Mouse (Mus musculus): ENCODE measurements around the gene Ccdc42. TPM values are rescaled to one million over a fixed set of nuclear protein-coding genes. Genes with fewer than 3 reads are reported as not detected.

The Ccdc42 gene
- total RNA-seq, 2 experiments from 2014 or later: not detected

DNA sequence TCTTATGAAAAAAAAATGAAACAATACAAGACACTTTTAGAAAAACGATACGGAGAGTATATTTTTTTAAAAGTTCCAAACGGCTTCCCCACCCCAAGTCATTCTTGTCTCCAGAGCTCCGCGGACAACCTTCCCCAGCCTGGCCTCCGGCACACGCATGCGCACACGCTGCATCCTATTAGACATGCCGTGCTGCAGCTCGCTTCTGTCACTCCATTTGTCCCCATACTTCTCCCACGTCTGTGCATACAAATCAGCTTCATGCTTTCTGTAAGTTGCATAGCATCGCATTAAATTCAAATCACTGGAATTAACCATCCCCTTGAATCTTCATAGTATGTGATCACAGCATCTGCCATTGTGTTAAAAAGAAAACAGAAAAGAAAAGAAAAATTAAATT, 3.6 kb upstream of the Ccdc42 start:
- DNase-seq: no peak
- intact Hi-C loops (cut with DNase I): no loop called here

DNA sequence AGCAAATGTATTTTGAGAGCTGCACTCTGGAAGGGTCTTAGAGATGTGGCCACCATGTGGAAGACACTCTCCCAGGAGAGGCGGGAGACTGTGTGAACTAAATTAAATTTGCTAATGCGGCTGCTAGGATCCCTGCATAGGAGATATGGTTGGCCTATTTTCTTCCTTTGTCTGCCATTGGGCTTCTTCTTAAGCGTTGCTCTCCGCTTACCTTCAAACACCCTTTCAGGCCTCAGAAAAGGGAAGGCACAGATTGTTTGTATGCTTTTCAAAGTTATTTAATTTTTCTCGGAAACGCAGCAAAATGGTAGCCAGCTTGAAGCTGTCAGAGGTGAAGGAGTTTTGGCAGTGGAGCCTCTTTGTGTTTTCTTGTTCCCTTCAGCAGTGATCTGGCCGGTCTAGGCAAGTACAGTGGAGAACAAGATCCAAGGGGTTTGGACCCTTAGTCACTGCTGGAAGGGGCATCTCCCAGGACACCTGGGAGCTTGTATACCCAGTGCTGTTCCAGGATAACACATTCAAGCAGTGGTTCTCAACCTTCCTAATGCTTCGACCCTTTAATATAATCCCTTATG, 2.8 kb upstream of the Ccdc42 start:
- intact Hi-C loops (cut with DNase I): no loop called here
- peak in 1 of 2 experiments; percentile 31 for DNase-seq

- intact Hi-C loops (cut with DNase I): loop anchor here (2.0 to 5.0 kb wide), 2 partner anchors 136 to 221 kb away; no protein-coding TSS in a partner anchor
- peak in 1 of 2 experiments; percentile 20 for DNase-seq
Observed at GRCm38 (mm10) chr11:68585890-68586289, 931 bp upstream of the Ccdc42 start.

GRCm38 (mm10) chr11:68589055-68589809, 2.4 kb downstream of the Ccdc42 start:
- peak; percentile 81 to 89 for DNase-seq
- intact Hi-C loops (cut with DNase I): loop anchor here (5.0 kb wide), 1 partner anchor 133 kb away; no protein-coding TSS in a partner anchor

- no peak for DNase-seq
- intact Hi-C loops (cut with DNase I): no loop called here
Observed at GRCm38 (mm10) chr11:68591708-68592107, 4.9 kb downstream of the Ccdc42 start.

DNA sequence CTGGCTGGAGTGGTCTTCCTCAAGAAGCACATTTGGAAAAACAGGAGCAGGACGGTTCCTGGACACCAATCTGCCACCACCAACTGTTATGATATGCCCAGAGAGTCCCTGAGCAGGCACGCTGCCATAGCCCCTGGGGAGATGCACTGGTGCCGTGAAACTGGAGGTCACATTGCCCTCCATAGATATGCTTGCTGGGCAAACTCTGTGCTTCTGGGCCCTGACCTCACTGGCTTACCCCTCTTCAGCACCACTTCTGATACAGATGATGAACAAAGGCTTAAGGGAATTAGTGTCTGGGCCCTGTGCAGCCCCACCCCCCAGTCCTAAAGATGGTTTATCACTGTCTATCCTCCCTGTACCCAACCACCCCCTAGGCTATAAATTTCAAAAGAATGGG, 6.4 kb downstream of the Ccdc42 start:
- intact Hi-C loops (cut with DNase I): no loop called here
- DNase-seq: no peak

DNA sequence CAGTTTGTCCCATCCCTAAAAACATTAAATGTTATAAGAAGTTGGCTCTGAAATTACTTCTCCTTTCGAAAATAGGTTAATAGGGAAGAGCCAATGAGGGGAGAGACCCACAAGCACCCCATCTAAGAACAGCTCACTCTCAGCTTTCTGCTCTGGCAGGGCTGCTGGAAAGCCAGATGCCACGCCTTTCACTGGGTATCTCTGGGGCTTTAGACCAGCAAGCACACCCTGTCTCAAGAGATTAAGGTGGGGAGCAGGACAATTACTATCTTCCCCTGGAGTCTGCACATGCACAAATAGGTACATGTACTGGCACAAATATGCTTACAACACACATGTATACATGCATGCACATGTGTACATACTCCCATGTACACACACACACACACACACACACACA, 11.1 kb downstream of the Ccdc42 start:
- intact Hi-C loops (cut with DNase I): no loop called here

GRCm38 (mm10) chr11:68600551-68601021, 13.8 kb downstream of the Ccdc42 start:
- intact Hi-C loops (cut with DNase I): no loop called here
- no peak for DNase-seq

More for the DNA sequence above, 11.1 kb downstream of the Ccdc42 start:
- DNase-seq: no peak

DNA sequence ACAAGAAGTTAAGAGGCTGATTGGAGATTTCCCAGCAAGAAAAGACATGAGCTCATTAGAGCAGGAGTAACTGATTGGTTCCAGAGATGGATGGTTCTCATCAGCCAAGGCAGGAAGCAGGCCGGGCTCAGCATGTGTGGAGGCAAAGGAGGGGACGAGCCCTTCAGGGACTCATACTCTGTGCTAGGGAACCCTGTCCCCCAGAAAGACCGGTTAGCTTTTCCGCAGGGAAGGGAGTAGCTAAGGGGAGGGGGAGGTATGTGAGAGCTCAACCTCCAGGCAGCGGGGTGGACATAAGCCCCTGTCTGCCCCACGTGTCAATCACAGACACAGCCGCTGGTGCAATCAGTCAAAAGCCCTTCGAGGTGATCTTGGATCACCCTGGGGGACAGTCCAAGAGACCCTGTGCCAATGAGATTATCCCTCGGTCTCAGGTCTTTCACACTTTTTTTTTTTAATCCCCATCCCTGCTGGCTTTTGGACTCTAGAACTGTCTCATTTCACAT, 14.7 kb downstream of the Ccdc42 start:
- intact Hi-C loops (cut with DNase I): no loop called here
- peak in 1 of 2 experiments; percentile 23 for DNase-seq

GRCm38 (mm10) chr11:68602200-68602931, 15.5 kb downstream of the Ccdc42 start:
- DNase-seq: no peak
- intact Hi-C loops (cut with DNase I): no loop called here

DNA sequence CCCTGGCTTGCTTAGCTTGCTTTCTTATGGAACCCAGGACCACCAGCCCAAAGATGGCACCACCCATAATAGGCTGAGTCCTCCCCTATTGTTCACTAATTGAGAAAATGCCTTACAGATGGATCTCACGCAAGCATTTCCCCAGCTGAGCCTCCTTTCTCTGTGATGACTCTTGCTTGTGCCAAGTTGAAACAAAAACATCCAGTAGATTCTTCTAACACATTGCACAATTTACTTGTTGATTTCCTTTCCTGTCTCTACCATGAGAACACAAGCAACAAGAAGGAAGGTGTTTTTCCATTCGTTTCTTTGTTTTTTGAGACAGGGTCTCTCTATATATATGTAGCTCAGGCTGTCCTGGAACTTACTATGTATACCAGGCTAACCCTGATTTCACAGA, 20.2 kb downstream of the Ccdc42 start:
- intact Hi-C loops (cut with DNase I): no loop called here
- no peak for DNase-seq

DNA sequence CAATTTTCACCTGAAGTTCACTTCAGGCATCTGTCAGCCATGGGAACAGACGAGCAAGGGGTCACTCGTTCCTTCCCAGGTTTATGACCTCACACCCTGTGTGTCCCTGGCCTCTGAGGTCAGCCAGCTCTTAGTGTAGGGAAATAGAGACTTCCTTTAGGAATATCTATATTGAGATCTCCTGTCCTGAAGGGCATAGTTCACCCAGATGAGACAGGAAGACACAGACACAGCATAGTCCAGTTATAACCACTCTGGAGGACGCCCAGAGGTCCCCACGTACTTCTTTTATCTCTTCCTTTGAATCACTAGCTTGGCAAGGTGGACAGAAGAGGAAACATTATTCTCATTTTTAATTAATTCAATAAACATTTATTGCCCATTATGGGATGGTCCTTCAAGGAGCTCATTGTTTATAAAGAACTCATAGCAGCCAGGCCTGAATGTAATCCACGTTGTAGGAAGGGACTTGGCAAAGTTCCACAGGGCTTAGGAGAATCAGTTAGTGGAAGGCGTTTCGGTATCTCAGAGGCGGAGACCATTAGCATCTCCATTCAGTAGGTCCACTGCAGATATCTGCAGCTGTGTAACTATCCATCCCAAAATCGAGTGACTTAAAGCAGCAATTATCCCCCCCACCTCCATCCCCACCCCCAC, 23.2 kb downstream of the Ccdc42 start:
- DNase-seq: no peak
- intact Hi-C loops (cut with DNase I): loop anchor here (5.0 kb wide), 1 partner anchor 112 kb away; no protein-coding TSS in a partner anchor

DNA sequence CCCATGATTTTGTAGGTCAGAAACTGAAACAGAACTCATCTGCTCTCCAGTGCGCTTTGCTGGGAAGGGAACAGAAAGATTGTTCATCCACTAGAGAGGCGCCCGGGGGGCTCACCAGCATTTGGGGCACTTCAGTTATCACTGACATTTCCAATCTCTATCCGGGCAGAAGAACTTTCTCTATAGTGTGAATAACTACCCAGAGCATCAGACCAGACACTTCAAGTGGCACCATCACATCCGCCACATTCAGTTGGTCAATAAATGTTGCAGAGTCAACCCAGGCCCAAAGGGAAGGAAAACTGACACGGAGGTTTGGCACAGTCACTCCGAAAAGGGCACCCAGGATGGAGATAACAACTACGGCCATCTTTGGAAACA, 23.7 kb downstream of the Ccdc42 start:
- intact Hi-C loops (cut with DNase I): loop anchor here (5.0 kb wide), 1 partner anchor 112 kb away; no protein-coding TSS in a partner anchor
- no peak for DNase-seq

DNA sequence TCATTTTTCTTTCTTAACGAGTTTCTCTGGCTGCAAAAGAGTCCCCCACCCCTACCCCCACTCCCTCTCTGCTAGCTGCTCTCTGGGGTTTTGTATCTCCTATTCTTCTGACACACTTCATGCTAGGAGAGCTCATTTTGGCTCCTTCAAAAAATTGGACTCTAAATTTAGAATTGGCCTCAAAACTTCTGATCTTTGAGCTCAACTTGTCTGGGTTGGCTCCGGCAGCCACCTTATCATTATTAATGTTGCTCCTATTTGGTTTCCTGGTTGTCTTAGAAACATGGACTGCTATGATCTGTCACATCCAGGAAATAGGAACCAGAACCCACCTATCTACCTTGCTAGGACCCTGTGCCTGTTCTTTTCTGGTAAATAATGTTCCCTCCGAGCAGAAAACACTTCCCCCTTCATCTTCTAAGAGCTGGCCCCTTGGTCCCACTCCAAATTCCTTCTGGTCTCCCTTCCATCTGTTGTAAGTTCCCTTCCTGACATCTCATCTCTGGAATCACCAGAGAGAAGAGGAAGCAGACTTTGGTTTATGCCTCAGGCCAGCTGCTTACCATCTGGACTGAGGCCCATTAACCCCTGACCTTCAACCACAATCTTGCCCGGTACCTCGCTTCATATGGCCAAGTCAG, 26.4 kb downstream of the Ccdc42 start:
- intact Hi-C loops (cut with DNase I): loop anchor here (5.0 kb wide), 1 partner anchor 109 kb away; no protein-coding TSS in a partner anchor
- peak in 1 of 2 experiments; percentile 16 for DNase-seq

DNA sequence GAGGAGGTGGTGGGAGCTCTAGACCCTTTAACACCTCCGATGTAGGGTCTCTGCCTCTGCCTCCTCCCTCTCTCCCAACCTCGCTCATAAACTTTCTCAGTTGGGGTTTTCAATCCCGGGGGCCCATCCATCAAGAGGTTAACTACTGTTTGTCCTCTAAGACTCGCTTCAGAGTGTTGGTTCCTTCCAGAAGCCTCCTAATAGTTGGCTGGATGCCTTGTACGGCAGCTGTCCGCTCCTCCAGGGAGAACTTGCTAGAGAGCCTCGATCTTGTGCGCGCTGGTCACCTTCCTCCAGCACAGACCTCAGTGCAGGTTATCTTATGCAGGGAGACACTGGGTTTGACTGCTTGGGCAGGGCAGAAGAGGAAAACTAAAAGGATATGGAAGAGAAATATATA, 35.9 kb downstream of the Ccdc42 start:
- intact Hi-C loops (cut with DNase I): no loop called here
- DNase-seq: peak; percentile 15 to 38

DNA sequence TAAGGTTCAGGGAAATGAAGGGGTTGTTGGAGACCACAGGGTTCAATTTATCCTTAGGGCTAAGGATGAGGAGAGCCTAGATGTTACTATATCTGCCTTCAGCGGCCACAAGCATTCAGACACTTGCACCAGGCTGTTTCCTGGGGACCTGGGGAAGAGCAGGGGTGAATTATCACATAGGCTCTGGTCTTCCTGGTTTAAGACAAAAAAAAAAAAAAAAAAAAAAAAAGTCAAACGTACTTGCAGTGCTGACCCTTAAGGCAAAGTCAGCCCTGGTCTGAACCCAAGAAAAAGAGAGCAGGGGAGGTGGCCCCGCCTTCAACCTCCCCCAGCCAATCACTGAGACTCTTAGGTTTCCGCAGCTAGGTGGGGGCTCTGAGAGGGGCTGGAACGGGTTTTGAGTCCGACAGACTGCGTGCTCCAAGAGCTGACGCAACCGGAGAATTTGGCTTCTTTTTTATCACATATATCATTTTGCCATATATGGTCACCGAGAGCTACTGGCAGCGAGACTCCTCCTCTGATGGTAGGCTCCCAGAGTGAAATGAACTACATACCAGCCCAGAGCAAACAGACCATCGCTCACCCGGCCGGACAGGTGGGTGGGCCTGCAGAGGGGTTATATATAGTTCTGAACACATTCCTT, 36.5 kb downstream of the Ccdc42 start:
- intact Hi-C loops (cut with DNase I): no loop called here
- DNase-seq: peak; percentile 24 to 34

DNA sequence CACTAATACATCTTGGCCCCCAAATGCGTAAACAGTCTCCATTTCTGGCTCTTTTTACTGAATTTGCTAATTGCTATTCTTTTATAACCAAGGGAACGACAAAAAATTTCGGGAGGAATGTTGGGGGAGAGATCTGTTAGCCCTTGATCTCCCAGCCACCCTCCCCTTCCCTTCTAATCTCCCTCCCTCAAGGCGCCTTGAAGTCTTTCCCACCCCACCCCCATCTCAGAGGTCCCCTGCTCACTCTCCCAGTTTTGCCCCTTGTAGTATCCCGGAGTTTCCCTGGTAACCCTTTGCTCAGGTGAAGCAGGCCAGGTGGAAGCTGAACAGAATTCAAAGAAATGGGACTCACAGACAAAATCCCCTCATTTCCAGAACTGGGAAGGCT, 37.0 kb downstream of the Ccdc42 start:
- DNase-seq: no peak
- intact Hi-C loops (cut with DNase I): no loop called here

- intact Hi-C loops (cut with DNase I): no loop called here
- no peak for DNase-seq
Observed at GRCm38 (mm10) chr11:68631611-68632316, 44.9 kb downstream of the Ccdc42 start.
